Mouse (Mus musculus) megakaryocyte, embryonic 14.5 days (primary cell): ENCODE data around the gene Mtmr11.

Experiments used
- FLI1 ChIP-seq: IDR thresholded peaks from 2 replicates; pipeline ENCODE4 v1.6.1; 2012; ENCODE audit warnings: low read length, inconsistent platforms, mixed read lengths
- GATA1 ChIP-seq: IDR thresholded peaks from 3 replicates; pipeline ENCODE4 v1.6.1; 2012; ENCODE audit warnings: mixed read lengths, low read length, inconsistent platforms, borderline replicate concordance

GRCm38 (mm10) chr3:96161869-96162840, at the start of gene Mtmr11:
- no peak for TF ChIP-seq GATA1
- TF ChIP-seq FLI1, result no peak
